Mouse (Mus musculus) C2C12 (cell line): ENCODE results near the gene Hnf1b. TPM values are rescaled to one million over a fixed set of nuclear protein-coding genes. Genes with fewer than 3 reads are reported as not detected.

ENCODE experiments used
- H3K27me3 ChIP-seq: one replicate; pipeline ENCODE4 v1.6.1; 2011; ENCODE audit not compliant: control insufficient read depth, insufficient read depth, insufficient read length
- H3K36me3 ChIP-seq: one replicate; pipeline ENCODE4 v1.6.1; 2011; ENCODE audit not compliant: control insufficient read depth, insufficient read depth
- H3K4me3 ChIP-seq: one replicate; pipeline ENCODE4 v1.5.1; 2011; ENCODE audit warnings: mild to moderate bottlenecking, control low read depth; ENCODE audit not compliant: poor library complexity, insufficient read depth, severe bottlenecking
- H3K79me2 ChIP-seq: one replicate; pipeline ENCODE4 v1.6.1; 2011; ENCODE audit not compliant: control insufficient read depth, insufficient read depth
- H3K79me3 ChIP-seq: one replicate; pipeline ENCODE4 v1.6.1; 2011; ENCODE audit warnings: low read depth, control low read depth
- H3ac ChIP-seq: one replicate; pipeline ENCODE3; 2011; ENCODE audit warnings: low read depth; ENCODE audit not compliant: control insufficient read depth, insufficient read length
- CEBPB ChIP-seq: IDR thresholded peaks from one replicate; pipeline ENCODE4 v1.6.1; 2011; ENCODE audit warnings: low read depth, mild to moderate bottlenecking, control low read depth, moderate library complexity
- CTCF ChIP-seq: IDR thresholded peaks from one replicate; pipeline ENCODE4 v1.5.1; 2011; ENCODE audit not compliant: control insufficient read depth, insufficient read depth, insufficient read length
- FOSL1 ChIP-seq: IDR thresholded peaks from one replicate; pipeline ENCODE4 v1.8.0; 2011; ENCODE audit warnings: mild to moderate bottlenecking, low read length; ENCODE audit not compliant: poor library complexity, insufficient read depth, severe bottlenecking
- MAX ChIP-seq: IDR thresholded peaks from one replicate; pipeline ENCODE4 v1.6.1; 2011; ENCODE audit warnings: mild to moderate bottlenecking, control low read depth
- MYOD1 ChIP-seq: IDR thresholded peaks from one replicate; pipeline ENCODE4 v1.6.1; 2011; ENCODE audit warnings: low read depth; ENCODE audit not compliant: control insufficient read depth, insufficient read length
- MYOG ChIP-seq: IDR thresholded peaks from one replicate; pipeline ENCODE4 v1.6.1; 2011; ENCODE audit not compliant: control insufficient read depth, insufficient read length; ENCODE audit errors: extremely low read depth
- USF1 ChIP-seq: IDR thresholded peaks from one replicate; pipeline ENCODE4 v1.6.1; 2011; ENCODE audit warnings: low read depth, mild to moderate bottlenecking, control low read depth, moderate library complexity
- polyA plus RNA-seq: library from polyadenylated mRNA; unstranded; fragments of >200 nt; fragmentation: generic; extraction: Trizol; gene quantifications from one replicate; pipeline ENCODE4 v1.2.1, GENCODE M21; 2012; ENCODE audit warnings: missing spikeins

Gene Hnf1b
- polyA plus RNA-seq, 1 experiment: not detected

DNA sequence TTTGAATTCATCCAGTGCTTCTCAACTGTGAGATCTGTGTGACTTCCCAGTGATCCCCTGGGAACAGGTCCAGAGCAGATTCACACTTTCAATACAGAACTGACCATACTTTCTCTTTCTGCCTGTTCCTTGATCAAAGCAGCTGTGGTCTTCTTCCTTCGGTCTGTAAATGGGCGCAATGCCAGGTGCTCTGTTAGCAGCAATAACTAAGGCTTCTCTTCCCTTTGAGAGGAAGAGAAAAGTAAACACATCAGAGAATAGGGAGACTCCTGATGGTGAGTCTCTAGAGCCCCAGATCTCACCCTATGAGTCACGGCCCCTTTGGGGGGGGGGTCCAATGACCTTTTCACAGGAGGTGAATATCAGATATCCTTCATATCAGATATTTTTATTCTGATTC is 29.3 kb downstream of the Hnf1b start:
- Histone ChIP-seq H3K27me3 (peaks cover 16% of the 10 kb centered on the region), H3K79me3 (no peaks in the 10 kb centered on the region), H3K4me3 (no peak overlapping the region), H3K36me3 (no peaks in the 10 kb centered on the region), H3K79me2 (no peaks in the 10 kb centered on the region), H3ac (no peak overlapping the region)
- TF ChIP-seq MYOG (no peak), MYOD1 (no peak), MAX (no peak), CEBPB (no peak), CTCF (no peak), FOSL1 (no peak), USF1 (no peak)

- Histone ChIP-seq H3K79me3 (no peaks in the 10 kb centered on the region), H3K4me3 (no peak overlapping the region), H3K27me3 (peaks cover 22% of the 10 kb centered on the region), H3ac (no peak overlapping the region), H3K79me2 (no peaks in the 10 kb centered on the region), H3K36me3 (no peaks in the 10 kb centered on the region)
- TF ChIP-seq FOSL1 (no peak), MYOG (no peak), USF1 (no peak), CEBPB (no peak), CTCF (no peak), MAX (no peak), MYOD1 (no peak)
These were observed 31.6 kb downstream of the Hnf1b start for GRCm38 (mm10) chr11:83881438-83881837.

- TF ChIP-seq FOSL1: no peak
- TF ChIP-seq CTCF: no peak
- TF ChIP-seq USF1: no peak
- no peak for TF ChIP-seq MYOG
- no peak for TF ChIP-seq MYOD1
- no peak for TF ChIP-seq MAX
- no peak for TF ChIP-seq CEBPB
- Histone ChIP-seq H3K79me3 (no peaks in the 10 kb centered on the region), H3ac (no peak overlapping the region), H3K4me3 (no peak overlapping the region), H3K27me3 (peaks cover 22% of the 10 kb centered on the region), H3K36me3 (no peaks in the 10 kb centered on the region), H3K79me2 (no peaks in the 10 kb centered on the region)
These were observed 32.7 kb downstream of the Hnf1b start for GRCm38 (mm10) chr11:83882552-83882951.

- Histone ChIP-seq H3ac (no peak overlapping the region), H3K36me3 (no peaks in the 10 kb centered on the region), H3K79me3 (no peaks in the 10 kb centered on the region), H3K4me3 (no peak overlapping the region), H3K27me3 (peaks cover 22% of the 10 kb centered on the region), H3K79me2 (no peaks in the 10 kb centered on the region)
- TF ChIP-seq USF1 (no peak), CTCF (no peak), MAX (no peak), MYOG (no peak), FOSL1 (no peak), MYOD1 (no peak), CEBPB (no peak)
These were observed 33.2 kb downstream of the Hnf1b start for GRCm38 (mm10) chr11:83883074-83883473.

GRCm38 (mm10) chr11:83883812-83884211 is 33.9 kb downstream of the Hnf1b start:
- no peak overlapping the region for H3ac ChIP-seq
- TF ChIP-seq MAX: no peak

DNA sequence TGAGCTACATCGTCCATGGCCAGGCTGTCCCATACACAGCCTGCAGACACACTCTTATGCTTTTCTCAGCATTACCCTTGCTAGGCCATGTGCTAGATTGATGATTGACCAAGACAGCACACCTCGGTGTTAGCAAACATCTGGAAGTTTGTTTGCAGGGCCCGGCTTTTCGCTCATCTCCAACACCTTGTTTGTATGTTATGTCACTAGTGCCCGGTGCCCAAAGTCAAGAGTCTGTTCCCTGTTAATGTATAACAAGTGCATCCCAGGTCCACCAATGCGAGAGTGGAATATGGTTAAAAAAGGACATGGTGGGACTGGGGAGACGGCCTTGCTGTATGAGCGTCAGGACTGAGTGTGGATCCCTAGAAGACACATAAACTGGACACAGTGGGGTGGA is 35.3 kb downstream of the Hnf1b start:
- H3K79me2 ChIP-seq: no peaks in the 10 kb centered on the region
- no peak for TF ChIP-seq USF1
- no peak for TF ChIP-seq FOSL1
- no peak for TF ChIP-seq MYOG
- TF ChIP-seq MYOD1: no peak
- no peak for TF ChIP-seq CTCF
- no peak for TF ChIP-seq CEBPB
- no peak for TF ChIP-seq MAX
- no peak overlapping the region for H3K4me3 ChIP-seq
- no peaks in the 10 kb centered on the region for H3K36me3 ChIP-seq
- H3ac ChIP-seq: no peak overlapping the region
- peaks cover 33% of the 10 kb centered on the region for H3K27me3 ChIP-seq
- H3K79me3 ChIP-seq: no peaks in the 10 kb centered on the region

More at GRCm38 (mm10) chr11:83883812-83884211, 33.9 kb downstream of the Hnf1b start:
- Histone ChIP-seq H3K36me3 (no peaks in the 10 kb centered on the region), H3K79me3 (no peaks in the 10 kb centered on the region), H3K79me2 (no peaks in the 10 kb centered on the region), H3K4me3 (no peak overlapping the region), H3K27me3 (peaks cover 27% of the 10 kb centered on the region)

GRCm38 (mm10) chr11:83886746-83887145 is 36.9 kb downstream of the Hnf1b start:
- no peaks in the 10 kb centered on the region for H3K79me2 ChIP-seq
- no peak overlapping the region for H3K4me3 ChIP-seq
- no peaks in the 10 kb centered on the region for H3K36me3 ChIP-seq
- H3K79me3 ChIP-seq: no peaks in the 10 kb centered on the region
- no peak overlapping the region for H3ac ChIP-seq
- peaks cover 29% of the 10 kb centered on the region for H3K27me3 ChIP-seq
- TF ChIP-seq MAX: no peak
